Mouse (Mus musculus) embryonic facial prominence, embryonic 10.5 days (tissue): ENCODE data around the gene Sdccag8. TPM values are rescaled to one million over a fixed set of nuclear protein-coding genes. Genes with fewer than 3 reads are reported as not detected.

Experiments used
- DNase-seq: peaks from one replicate; pipeline ENCODE4 v3.0.0-alpha.2; 2017; ENCODE audit warnings: low spot score
- H3K27ac ChIP-seq: fragments of 300-500 bp; sonication (generic); replicated peaks from 2 replicates; pipeline ENCODE4 v1.5.1; 2016; ENCODE audit warnings: mild to moderate bottlenecking
- H3K27me3 ChIP-seq: fragments of 300-500 bp; sonication (generic); replicated peaks from 2 replicates; pipeline ENCODE4 v1.6.1; 2016; ENCODE audit warnings: low read depth, mild to moderate bottlenecking; ENCODE audit not compliant: poor library complexity, severe bottlenecking
- H3K36me3 ChIP-seq: fragments of 300-500 bp; sonication (generic); replicated peaks from 2 replicates; pipeline ENCODE4 v1.6.1; 2016; ENCODE audit warnings: mild to moderate bottlenecking, moderate library complexity
- H3K4me1 ChIP-seq: fragments of 300-500 bp; sonication (generic); 2 replicates; pipeline ENCODE4 v1.6.1; 2016
- H3K4me3 ChIP-seq: fragments of 300-500 bp; sonication (generic); 2 replicates; pipeline ENCODE4 v1.5.1; 2016; ENCODE audit warnings: mild to moderate bottlenecking, moderate library complexity
- H3K9me3 ChIP-seq: fragments of 300-500 bp; sonication (generic); 2 replicates; pipeline ENCODE4 v1.6.1; 2016; ENCODE audit warnings: mild to moderate bottlenecking
- WGBS: fragments of 180-500 bp; shearing (Covaris S2); methylation state at CpG from one replicate; pipeline ENCODE4 v1.1.7; 2016; 5-methylcytosine and 5-hydroxymethylcytosine counted together
- polyA plus RNA-seq: library from polyadenylated mRNA; unstranded; fragments of >200 nt; fragmentation: Nextera tagmentation; extraction: Ambion mirVana; gene quantifications from 2 replicates; pipeline ENCODE4 v1.2.1, GENCODE M21; 2016

Gene Sdccag8
- polyA plus RNA-seq, 1 experiment from 2014 or later, result 14.6 TPM

DNA sequence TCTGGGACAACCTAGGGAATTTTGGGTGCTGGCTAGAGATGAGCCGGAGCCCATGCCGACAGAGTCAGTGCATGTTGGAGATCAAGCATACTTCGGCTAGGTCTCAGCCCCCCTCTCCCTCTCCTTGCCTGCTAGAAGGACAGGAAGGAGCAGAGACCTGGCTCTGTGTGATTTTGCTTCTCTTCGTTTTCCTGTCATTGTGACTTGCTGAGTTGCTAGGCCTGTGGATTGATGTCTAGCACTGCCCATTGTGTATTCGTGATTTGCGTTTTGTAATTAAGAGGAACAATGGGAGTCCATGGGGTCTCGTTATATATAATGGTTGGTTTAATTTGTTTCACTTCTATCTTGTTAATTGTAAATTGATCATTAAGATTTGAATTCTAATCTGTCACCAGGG is 137.4 kb downstream of the Sdccag8 start:
- Histone ChIP-seq H3K27me3 (no peaks in the 10 kb centered on the region), H3K9me3 (no peaks in the 10 kb centered on the region), H3K4me1 (no peaks in the 10 kb centered on the region), H3K36me3 (peaks cover 4% of the 10 kb centered on the region), H3K27ac (no peak overlapping the region), H3K4me3 (no peak overlapping the region)
- 51% methylated on average over 7 of the region's 7 CpGs for WGBS
- no peak for DNase-seq

DNA sequence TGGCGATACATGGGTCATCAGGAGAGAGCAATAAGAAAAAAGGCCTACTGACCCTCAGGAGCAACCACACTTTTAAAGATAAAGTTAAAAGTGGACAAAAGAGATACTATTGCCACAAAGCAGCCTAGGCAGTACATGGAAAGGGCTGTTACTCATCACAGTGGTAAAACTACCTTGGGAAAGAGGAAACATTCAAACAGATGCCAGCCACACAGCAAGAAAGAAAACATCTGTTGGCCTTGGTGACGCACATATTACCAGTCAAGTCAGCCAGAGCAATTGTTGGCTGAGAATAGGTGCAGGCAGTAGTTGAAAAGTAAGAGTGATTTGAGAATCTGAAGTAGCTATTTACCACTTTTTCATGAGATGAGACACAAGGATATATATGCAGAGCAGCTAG is 143.9 kb downstream of the Sdccag8 start:
- no peaks in the 10 kb centered on the region for H3K9me3 ChIP-seq
- no peak overlapping the region for H3K4me3 ChIP-seq
- no peaks in the 10 kb centered on the region for H3K27me3 ChIP-seq
- DNase-seq, result no peak
- H3K36me3 ChIP-seq, result peaks cover 4% of the 10 kb centered on the region
- H3K27ac ChIP-seq, result no peak overlapping the region
- 0 out of 2 replicates have a peak, but pooled peaks cover 6% of the 10 kb centered on the region for H3K4me1 ChIP-seq
- 81% methylated on average over 2 of the region's 2 CpGs for WGBS

GRCm38 (mm10) chr1:176961716-176962115 is 147.3 kb downstream of the Sdccag8 start:
- Histone ChIP-seq H3K27me3 (no peaks in the 10 kb centered on the region), H3K27ac (no peak overlapping the region), H3K9me3 (no peaks in the 10 kb centered on the region), H3K4me1 (0 out of 2 replicates have a peak, but pooled peaks cover 6% of the 10 kb centered on the region), H3K4me3 (no peak overlapping the region), H3K36me3 (no peaks in the 10 kb centered on the region)
- no peak for DNase-seq
- 97% methylated on average over 10 of the region's 10 CpGs for WGBS

DNA sequence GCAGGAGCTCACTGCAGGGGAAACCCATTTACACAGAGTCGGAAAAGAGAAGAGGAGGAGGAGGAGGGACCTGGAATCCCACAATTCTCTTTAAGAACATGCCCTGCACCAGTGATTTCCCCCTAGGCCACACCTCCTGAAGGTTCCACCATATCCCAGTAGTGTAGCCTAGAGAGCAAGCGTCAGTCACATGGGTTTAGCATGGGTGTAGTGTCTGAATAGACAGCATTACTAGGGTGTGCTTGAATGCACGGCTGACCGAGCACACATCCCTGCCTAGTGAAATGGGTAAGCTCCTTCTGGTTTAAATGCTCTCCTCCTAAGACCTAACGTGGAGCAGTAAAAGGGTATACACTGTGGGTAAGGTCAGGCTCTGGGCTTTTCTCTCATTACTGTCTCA is 148.4 kb downstream of the Sdccag8 start:
- H3K27me3 ChIP-seq, result no peaks in the 10 kb centered on the region
- H3K36me3 ChIP-seq, result no peaks in the 10 kb centered on the region
- 0 out of 2 replicates have a peak, but pooled peaks cover 6% of the 10 kb centered on the region for H3K4me1 ChIP-seq
- 71% methylated on average over 5 of the region's 5 CpGs for WGBS
- H3K9me3 ChIP-seq, result no peaks in the 10 kb centered on the region
- H3K27ac ChIP-seq, result no peak overlapping the region
- no peak overlapping the region for H3K4me3 ChIP-seq
- DNase-seq, result no peak

DNA sequence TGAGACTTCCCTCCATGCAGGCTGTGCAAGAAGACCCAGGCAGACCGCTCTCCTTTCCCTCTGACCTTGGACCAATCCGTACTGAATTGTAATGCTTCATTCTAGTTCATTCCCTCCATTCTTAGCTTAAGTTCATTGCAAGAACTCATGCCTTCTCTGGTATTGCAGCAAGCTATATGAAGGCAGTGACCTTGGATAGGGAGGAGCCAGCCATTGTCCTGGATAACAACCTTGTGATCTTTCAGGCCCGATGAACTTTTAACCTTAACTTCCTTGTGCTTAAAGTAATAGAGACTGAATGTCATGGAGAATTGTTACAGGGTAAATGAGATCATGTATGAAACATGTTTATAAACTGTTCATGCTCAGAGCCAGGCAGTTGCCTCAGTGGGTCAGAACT is 152.8 kb downstream of the Sdccag8 start:
- H3K27me3 ChIP-seq, result no peaks in the 10 kb centered on the region
- WGBS, result 86% methylated on average over 3 of the region's 3 CpGs

GRCm38 (mm10) chr1:176970635-176971478 is 156.4 kb downstream of the Sdccag8 start:
- H3K27ac ChIP-seq, result no peak overlapping the region
- 80% methylated on average over 16 of the region's 16 CpGs for WGBS

More for the DNA sequence above, 152.8 kb downstream of the Sdccag8 start:
- no peak for DNase-seq
- Histone ChIP-seq H3K4me1 (0 out of 2 replicates have a peak, but pooled peaks cover 3% of the 10 kb centered on the region), H3K4me3 (no peak overlapping the region), H3K36me3 (no peaks in the 10 kb centered on the region), H3K27ac (no peak overlapping the region), H3K9me3 (no peaks in the 10 kb centered on the region)

GRCm38 (mm10) chr1:176971479-176971797 is 157.0 kb downstream of the Sdccag8 start:
- no peak overlapping the region for H3K27ac ChIP-seq

More at GRCm38 (mm10) chr1:176970635-176971478, 156.4 kb downstream of the Sdccag8 start:
- DNase-seq, result no peak
- no peaks in the 10 kb centered on the region for H3K27me3 ChIP-seq
- H3K4me3 ChIP-seq, result no peak overlapping the region
- no peaks in the 10 kb centered on the region for H3K36me3 ChIP-seq
- H3K4me1 ChIP-seq, result no peaks in the 10 kb centered on the region
- no peaks in the 10 kb centered on the region for H3K9me3 ChIP-seq

GRCm38 (mm10) chr1:176973356-176974088 is 159.1 kb downstream of the Sdccag8 start:
- Histone ChIP-seq H3K4me1 (no peaks in the 10 kb centered on the region), H3K27me3 (no peaks in the 10 kb centered on the region), H3K4me3 (no peak overlapping the region), H3K36me3 (no peaks in the 10 kb centered on the region), H3K9me3 (no peaks in the 10 kb centered on the region), H3K27ac (no peak overlapping the region)
- DNase-seq, result no peak
- WGBS, result 85% methylated on average over 6 of the region's 6 CpGs

More at GRCm38 (mm10) chr1:176971479-176971797, 157.0 kb downstream of the Sdccag8 start:
- Histone ChIP-seq H3K36me3 (no peaks in the 10 kb centered on the region), H3K27me3 (no peaks in the 10 kb centered on the region), H3K4me1 (no peaks in the 10 kb centered on the region), H3K4me3 (no peak overlapping the region), H3K9me3 (no peaks in the 10 kb centered on the region)
- DNase-seq, result no peak
- WGBS, result 85% methylated on average over 4 of the region's 4 CpGs

GRCm38 (mm10) chr1:176979235-176979634 is 164.8 kb downstream of the Sdccag8 start:
- H3K27ac ChIP-seq, result no peak overlapping the region
- no peaks in the 10 kb centered on the region for H3K4me1 ChIP-seq
- H3K27me3 ChIP-seq, result no peaks in the 10 kb centered on the region

GRCm38 (mm10) chr1:176980140-176980539 is 165.7 kb downstream of the Sdccag8 start:
- Histone ChIP-seq H3K27ac (no peak overlapping the region), H3K4me3 (no peak overlapping the region), H3K27me3 (no peaks in the 10 kb centered on the region), H3K4me1 (peaks cover 3% of the 10 kb centered on the region), H3K9me3 (no peaks in the 10 kb centered on the region), H3K36me3 (no peaks in the 10 kb centered on the region)
- no peak for DNase-seq
- 87% methylated on average over 5 of the region's 5 CpGs for WGBS

More at GRCm38 (mm10) chr1:176979235-176979634, 164.8 kb downstream of the Sdccag8 start:
- no peaks in the 10 kb centered on the region for H3K36me3 ChIP-seq
- H3K4me3 ChIP-seq, result no peak overlapping the region
- H3K9me3 ChIP-seq, result no peaks in the 10 kb centered on the region
- DNase-seq, result no peak

DNA sequence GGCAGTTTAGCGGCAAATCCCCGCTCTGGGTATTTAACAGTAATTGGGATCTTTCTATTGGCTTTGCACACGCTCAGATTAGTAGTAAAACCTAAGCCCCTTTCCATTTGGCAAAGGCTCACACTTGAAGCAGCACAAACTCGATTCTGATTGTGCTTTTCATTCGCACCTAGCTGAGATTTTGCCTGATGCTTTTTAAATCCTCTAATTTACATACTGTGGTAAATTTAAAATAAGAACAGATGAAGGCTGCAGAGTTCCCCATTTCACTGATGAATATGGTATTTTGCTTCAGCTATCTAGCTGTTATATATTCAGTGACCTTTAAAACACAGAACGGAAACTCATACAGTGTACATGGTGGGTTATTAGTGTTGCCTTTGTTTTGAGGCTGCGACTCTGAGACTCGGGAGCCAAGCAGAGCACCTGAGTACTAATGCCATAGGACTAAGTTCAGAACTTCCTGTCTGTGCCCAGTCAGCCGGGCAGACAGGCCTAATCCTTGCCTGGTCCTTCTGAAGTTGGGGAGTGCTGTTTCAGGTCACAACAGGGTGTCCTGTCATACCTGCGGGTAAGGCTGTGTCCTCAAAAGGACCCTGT is 166.4 kb downstream of the Sdccag8 start:
- H3K36me3 ChIP-seq, result no peaks in the 10 kb centered on the region
- DNase-seq, result no peak
- peaks cover 10% of the 10 kb centered on the region for H3K4me1 ChIP-seq
- 85% methylated on average over 10 of the region's 10 CpGs for WGBS
- no peaks in the 10 kb centered on the region for H3K9me3 ChIP-seq
- no peak overlapping the region for H3K4me3 ChIP-seq
- no peak overlapping the region for H3K27ac ChIP-seq
- H3K27me3 ChIP-seq, result no peaks in the 10 kb centered on the region

GRCm38 (mm10) chr1:176981511-176981910 is 167.1 kb downstream of the Sdccag8 start:
- DNase-seq, result no peak
- Histone ChIP-seq H3K36me3 (no peaks in the 10 kb centered on the region), H3K27ac (no peak overlapping the region), H3K4me3 (no peak overlapping the region), H3K9me3 (no peaks in the 10 kb centered on the region), H3K4me1 (peaks cover 16% of the 10 kb centered on the region), H3K27me3 (no peaks in the 10 kb centered on the region)
- WGBS, result 86% methylated on average over 2 of the region's 2 CpGs
